Mouse (Mus musculus): ENCODE data around the gene Sema3c. TPM values are rescaled to one million over a fixed set of nuclear protein-coding genes. Genes with fewer than 3 reads are reported as not detected.

Gene Sema3c
- polyA plus RNA-seq, 1 experiment: 0.61 TPM

GRCm38 (mm10) chr5:17766006-17766677 lies 192.1 kb downstream of the Sema3c start:
- H3K4me3 ChIP-seq (ENCODE audit: insufficient read depth, poor library complexity, severe bottlenecking): no peak overlapping the region
- H3K79me2 ChIP-seq (ENCODE audit: control insufficient read depth, insufficient read depth): no peaks in the 10 kb centered on the region
- H3ac ChIP-seq (ENCODE audit: control insufficient read depth, insufficient read length, low read depth): no peak overlapping the region
- H3K36me3 ChIP-seq (ENCODE audit: control insufficient read depth, insufficient read depth): no peaks in the 10 kb centered on the region
- no peak for TF ChIP-seq CTCF (IDR thresholded peaks at IDR 0.05; ENCODE audit: control insufficient read depth, insufficient read depth, insufficient read length)
- TF ChIP-seq FOSL1 (IDR thresholded peaks at IDR 0.05; ENCODE audit: insufficient read depth, low read length, poor library complexity, severe bottlenecking): no peak
- TF ChIP-seq CEBPB (IDR thresholded peaks at IDR 0.05; ENCODE audit: low read depth): no peak
- no peak for TF ChIP-seq USF1 (IDR thresholded peaks at IDR 0.05; ENCODE audit: low read depth)
- no peak for TF ChIP-seq MYOD1 (IDR thresholded peaks at IDR 0.05; ENCODE audit: control insufficient read depth, insufficient read length, low read depth)
- no peak for TF ChIP-seq MYOG (IDR thresholded peaks at IDR 0.05; ENCODE audit: control insufficient read depth, extremely low read depth, insufficient read length)
- TF ChIP-seq MAX (IDR thresholded peaks at IDR 0.05): no peak
- H3K79me3 ChIP-seq (ENCODE audit: low read depth): no peaks in the 10 kb centered on the region
- H3K27me3 ChIP-seq (ENCODE audit: control insufficient read depth, insufficient read depth, insufficient read length): no peaks in the 10 kb centered on the region

GRCm38 (mm10) chr5:17770328-17770727 lies 196.2 kb downstream of the Sema3c start:
- Histone ChIP-seq H3K36me3 (ENCODE audit: control insufficient read depth, insufficient read depth) (no peaks in the 10 kb centered on the region), H3K79me2 (ENCODE audit: control insufficient read depth, insufficient read depth) (no peaks in the 10 kb centered on the region), H3K79me3 (ENCODE audit: low read depth) (no peaks in the 10 kb centered on the region), H3ac (ENCODE audit: control insufficient read depth, insufficient read length, low read depth) (no peak overlapping the region), H3K4me3 (ENCODE audit: insufficient read depth, poor library complexity, severe bottlenecking) (no peak overlapping the region), H3K27me3 (ENCODE audit: control insufficient read depth, insufficient read depth, insufficient read length) (no peaks in the 10 kb centered on the region)
- no peak for TF ChIP-seq CEBPB (IDR thresholded peaks at IDR 0.05; ENCODE audit: low read depth)
- TF ChIP-seq MAX (IDR thresholded peaks at IDR 0.05): no peak
- no peak for TF ChIP-seq CTCF (IDR thresholded peaks at IDR 0.05; ENCODE audit: control insufficient read depth, insufficient read depth, insufficient read length)

- no peaks in the 10 kb centered on the region for H3K79me2 ChIP-seq (ENCODE audit: control insufficient read depth, insufficient read depth)
- no peak overlapping the region for H3ac ChIP-seq (ENCODE audit: control insufficient read depth, insufficient read length, low read depth)
- TF ChIP-seq MAX (IDR thresholded peaks at IDR 0.05) (no peak), MYOG (IDR thresholded peaks at IDR 0.05; ENCODE audit: control insufficient read depth, extremely low read depth, insufficient read length) (no peak), MYOD1 (IDR thresholded peaks at IDR 0.05; ENCODE audit: control insufficient read depth, insufficient read length, low read depth) (no peak), CEBPB (IDR thresholded peaks at IDR 0.05; ENCODE audit: low read depth) (no peak), USF1 (IDR thresholded peaks at IDR 0.05; ENCODE audit: low read depth) (no peak), FOSL1 (IDR thresholded peaks at IDR 0.05; ENCODE audit: insufficient read depth, low read length, poor library complexity, severe bottlenecking) (no peak), CTCF (IDR thresholded peaks at IDR 0.05; ENCODE audit: control insufficient read depth, insufficient read depth, insufficient read length) (no peak)
- no peak overlapping the region for H3K4me3 ChIP-seq (ENCODE audit: insufficient read depth, poor library complexity, severe bottlenecking)
- no peaks in the 10 kb centered on the region for H3K27me3 ChIP-seq (ENCODE audit: control insufficient read depth, insufficient read depth, insufficient read length)
- no peaks in the 10 kb centered on the region for H3K79me3 ChIP-seq (ENCODE audit: low read depth)
- no peaks in the 10 kb centered on the region for H3K36me3 ChIP-seq (ENCODE audit: control insufficient read depth, insufficient read depth)
Measured at GRCm38 (mm10) chr5:17776571-17776970, 202.5 kb downstream of the Sema3c start.

Other genes starting within 250 kb of the Sema3c start
- gene Speer4f2, start 201.1 kb upstream of the Sema3c start, polyA plus RNA-seq (2012; fragmentation: generic; extraction: Trizol): not detected
- not detected for gene Speer4f1, start 98.2 kb upstream of the Sema3c start, polyA plus RNA-seq (2012; fragmentation: generic; extraction: Trizol)